Mouse (Mus musculus): Measurements from ENCODE around the gene Arsa.

- TF ChIP-seq CTCF (IDR thresholded peaks at IDR 0.05; ENCODE audit: low read depth, low read length): no peak
- TF ChIP-seq POLR2A (IDR thresholded peaks at IDR 0.05; ENCODE audit: insufficient read depth, low read length): no peak
- no peak for TF ChIP-seq EP300 (IDR thresholded peaks at IDR 0.05; ENCODE audit: insufficient read depth, low read depth, low read length)
Observed at GRCm38 (mm10) chr15:89488611-89489117, 11.4 kb upstream of the Arsa start.

All from ES-Bruce4 (cell line).